Mouse (Mus musculus): ENCODE results near the gene Prkd2. TPM values are rescaled to one million over a fixed set of nuclear protein-coding genes. Genes with fewer than 3 reads are reported as not detected.
A peak's percentile ranks its signal among the peaks of the same experiment; 100 is the strongest.

Prkd2 gene
- polyA plus RNA-seq, 1 experiment from 2014 or later = 6.6 TPM

DNA sequence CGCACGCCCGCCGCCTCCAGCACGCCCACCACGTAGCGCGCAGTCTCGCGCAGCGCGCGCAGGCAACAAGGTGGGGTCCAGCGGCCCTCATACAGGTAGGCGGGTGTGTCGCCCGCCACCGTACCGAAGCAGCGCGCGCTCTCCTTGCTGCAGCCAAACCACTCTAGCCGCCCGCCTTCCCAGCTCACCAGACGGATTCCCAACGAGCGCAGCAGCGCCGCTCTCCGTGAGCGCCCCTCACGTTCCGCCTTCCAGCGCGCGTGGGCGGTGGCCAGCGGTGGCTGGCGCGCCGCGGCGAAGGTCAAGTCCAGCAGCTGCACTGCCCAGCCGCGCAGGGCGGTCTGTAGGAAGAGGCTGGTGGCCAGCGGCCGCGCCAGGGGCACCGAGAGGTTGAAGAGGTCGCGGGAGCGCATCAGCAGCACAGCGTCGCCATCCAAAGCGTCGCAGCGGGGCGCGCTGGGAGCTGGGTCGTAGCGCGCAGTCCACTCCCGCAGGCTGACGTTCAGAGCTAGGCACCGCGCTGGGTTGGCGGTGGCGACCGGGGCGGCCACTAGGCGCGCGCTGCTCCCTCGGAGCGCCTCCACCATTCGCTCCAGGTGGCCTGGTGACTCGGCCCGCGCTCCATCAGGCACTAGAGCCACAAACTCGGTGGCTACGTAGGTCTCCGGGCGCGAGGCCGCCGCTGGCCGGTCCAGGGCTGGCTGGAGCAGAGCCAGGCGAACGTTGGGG, 31.6 kb upstream of the Prkd2 start:
- H3K4me1 ChIP-seq (replicated peaks; ENCODE audit: control insufficient read depth, insufficient read depth, low read length) = peaks cover 32% of the 10 kb centered on the region
- 7% methylated on average over 83 of the region's 90 CpGs for WGBS

DNA sequence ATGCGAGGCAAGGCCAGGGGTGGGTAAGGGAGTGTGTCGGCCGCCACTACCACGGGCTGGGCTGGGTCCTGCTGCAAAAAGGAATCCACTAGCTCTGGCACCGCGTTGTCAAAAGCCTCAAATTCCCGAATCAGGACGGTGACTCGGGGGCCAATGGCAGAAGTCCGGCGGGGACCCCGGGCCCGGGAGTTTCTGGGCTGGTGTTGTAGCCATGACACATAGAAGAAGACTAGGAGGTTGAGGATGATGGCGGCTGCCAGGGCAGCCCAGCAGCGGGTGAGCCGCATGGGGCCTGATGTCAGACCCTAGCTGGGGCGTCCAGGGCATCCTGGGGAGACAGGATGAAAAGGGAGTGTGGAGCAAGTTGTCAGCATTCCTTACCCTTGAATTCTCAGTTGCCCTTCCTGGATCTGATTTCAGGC, 31.0 kb upstream of the Prkd2 start:
- Histone ChIP-seq H3K4me2 (ENCODE audit: low read length) (peak overlapping the region; percentile 82), H3K27ac (ENCODE audit: low read length) (peak overlapping the region; percentile 81), H3K36me3 (ENCODE audit: control insufficient read depth, insufficient read depth) (no peaks in the 10 kb centered on the region), H3K9me3 (ENCODE audit: control insufficient read depth, low read length) (no peaks in the 10 kb centered on the region), H3K27me3 (replicated peaks; ENCODE audit: control insufficient read depth, insufficient read depth, low read length) (peaks cover 8% of the 10 kb centered on the region; the same call in 1 of the 2 replicates), H3K4me1 (replicated peaks; ENCODE audit: control insufficient read depth, insufficient read depth, low read length) (peaks cover 32% of the 10 kb centered on the region), H3K9ac (replicated peaks; ENCODE audit: low read depth, low read length) (peak overlapping the region; percentile 75), H3K4me3 (replicated peaks; ENCODE audit: low read length) (peak overlapping the region; percentile 62)
- no peak for ATAC-seq
- WGBS = 18% methylated on average over 17 of the region's 17 CpGs

More for the DNA sequence above, 31.6 kb upstream of the Prkd2 start:
- peaks cover 8% of the 10 kb centered on the region; the same call in 1 of the 2 replicates for H3K27me3 ChIP-seq (replicated peaks; ENCODE audit: control insufficient read depth, insufficient read depth, low read length)
- peak overlapping the region; percentile 81 for H3K27ac ChIP-seq (ENCODE audit: low read length)
- H3K36me3 ChIP-seq (ENCODE audit: control insufficient read depth, insufficient read depth) = no peaks in the 10 kb centered on the region
- H3K9ac ChIP-seq (replicated peaks; ENCODE audit: low read depth, low read length) = peak overlapping the region; percentile 75
- H3K9me3 ChIP-seq (ENCODE audit: control insufficient read depth, low read length) = no peaks in the 10 kb centered on the region
- H3K4me2 ChIP-seq (ENCODE audit: low read length) = peak overlapping the region; percentile 82
- peak overlapping the region; percentile 62 for H3K4me3 ChIP-seq (replicated peaks; ENCODE audit: low read length)
- ATAC-seq = peak; percentile 59

- ATAC-seq = no peak
- H3K4me2 ChIP-seq (ENCODE audit: low read length) = no peak overlapping the region
- H3K27me3 ChIP-seq (replicated peaks; ENCODE audit: control insufficient read depth, insufficient read depth, low read length) = peaks cover 8% of the 10 kb centered on the region; the same call in 1 of the 2 replicates
- H3K4me1 ChIP-seq (replicated peaks; ENCODE audit: control insufficient read depth, insufficient read depth, low read length) = peaks cover 35% of the 10 kb centered on the region
- WGBS = 70% methylated on average over 2 of the region's 2 CpGs
- no peak overlapping the region for H3K27ac ChIP-seq (ENCODE audit: low read length)
- no peak overlapping the region for H3K4me3 ChIP-seq (replicated peaks; ENCODE audit: low read length)
- no peak overlapping the region for H3K9ac ChIP-seq (replicated peaks; ENCODE audit: low read depth, low read length)
- no peaks in the 10 kb centered on the region for H3K9me3 ChIP-seq (ENCODE audit: control insufficient read depth, low read length)
- H3K36me3 ChIP-seq (ENCODE audit: control insufficient read depth, insufficient read depth) = no peaks in the 10 kb centered on the region
Observed at GRCm38 (mm10) chr7:16812505-16812904, 30.2 kb upstream of the Prkd2 start.

GRCm38 (mm10) chr7:16815351-16815941, 27.3 kb upstream of the Prkd2 start, which contains the start of gene Strn4:
TSS of gene Strn4 (plus strand) at chr7:16815889.
- H3K27ac ChIP-seq (ENCODE audit: low read length) = peak within 1 kb of the TSS; percentile 97
- H3K9ac ChIP-seq (replicated peaks; ENCODE audit: low read depth, low read length) = peak within 1 kb of the TSS; percentile 99
- peak within 1 kb of the TSS; percentile 68 for H3K4me3 ChIP-seq (replicated peaks; ENCODE audit: low read length)
- peaks cover 6% of the 10 kb centered on the region; the same call in 1 of the 2 replicates for H3K27me3 ChIP-seq (replicated peaks; ENCODE audit: control insufficient read depth, insufficient read depth, low read length)
- H3K4me1 ChIP-seq (replicated peaks; ENCODE audit: control insufficient read depth, insufficient read depth, low read length) = peaks cover 54% of the 10 kb centered on the region
- 0% methylated on average over 1 of the region's 1 CpGs for WGBS
- ATAC-seq = peak; percentile 45
- no peaks in the 10 kb centered on the region for H3K36me3 ChIP-seq (ENCODE audit: control insufficient read depth, insufficient read depth)
- H3K9me3 ChIP-seq (ENCODE audit: control insufficient read depth, low read length) = no peaks in the 10 kb centered on the region
- peak within 1 kb of the TSS; percentile 93 for H3K4me2 ChIP-seq (ENCODE audit: low read length)

DNA sequence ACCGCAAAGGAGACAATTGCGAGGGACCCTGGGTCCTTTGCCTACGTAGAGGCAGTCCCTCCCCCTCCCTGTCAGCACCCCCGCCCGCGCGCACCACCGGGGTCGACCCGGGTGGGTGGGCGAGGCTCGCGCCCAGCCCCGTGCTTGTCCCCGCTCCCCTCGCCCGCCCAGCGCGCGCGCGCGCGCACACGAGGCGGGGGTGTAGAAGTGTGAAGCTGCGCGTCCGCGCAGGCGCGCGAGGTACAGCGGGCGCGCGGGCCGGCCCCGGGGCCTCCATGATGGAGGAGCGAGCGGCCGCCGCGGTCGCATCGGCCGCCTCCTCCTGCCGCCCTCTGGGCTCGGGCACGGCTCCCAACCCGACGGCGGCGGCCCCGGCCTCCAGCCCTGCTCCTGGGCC, 26.6 kb upstream of the Prkd2 start:
- Histone ChIP-seq H3K4me2 (ENCODE audit: low read length) (peak overlapping the region; percentile 93), H3K9me3 (ENCODE audit: control insufficient read depth, low read length) (no peaks in the 10 kb centered on the region), H3K36me3 (ENCODE audit: control insufficient read depth, insufficient read depth) (no peaks in the 10 kb centered on the region), H3K4me1 (replicated peaks; ENCODE audit: control insufficient read depth, insufficient read depth, low read length) (peaks cover 50% of the 10 kb centered on the region), H3K27ac (ENCODE audit: low read length) (peak overlapping the region; percentile 97), H3K27me3 (replicated peaks; ENCODE audit: control insufficient read depth, insufficient read depth, low read length) (peaks cover 5% of the 10 kb centered on the region; the same call in 1 of the 2 replicates), H3K4me3 (replicated peaks; ENCODE audit: low read length) (peak overlapping the region; percentile 68), H3K9ac (replicated peaks; ENCODE audit: low read depth, low read length) (peak overlapping the region; percentile 99)
- WGBS = 0% methylated on average over 49 of the region's 55 CpGs
- ATAC-seq = peak; percentile 73

DNA sequence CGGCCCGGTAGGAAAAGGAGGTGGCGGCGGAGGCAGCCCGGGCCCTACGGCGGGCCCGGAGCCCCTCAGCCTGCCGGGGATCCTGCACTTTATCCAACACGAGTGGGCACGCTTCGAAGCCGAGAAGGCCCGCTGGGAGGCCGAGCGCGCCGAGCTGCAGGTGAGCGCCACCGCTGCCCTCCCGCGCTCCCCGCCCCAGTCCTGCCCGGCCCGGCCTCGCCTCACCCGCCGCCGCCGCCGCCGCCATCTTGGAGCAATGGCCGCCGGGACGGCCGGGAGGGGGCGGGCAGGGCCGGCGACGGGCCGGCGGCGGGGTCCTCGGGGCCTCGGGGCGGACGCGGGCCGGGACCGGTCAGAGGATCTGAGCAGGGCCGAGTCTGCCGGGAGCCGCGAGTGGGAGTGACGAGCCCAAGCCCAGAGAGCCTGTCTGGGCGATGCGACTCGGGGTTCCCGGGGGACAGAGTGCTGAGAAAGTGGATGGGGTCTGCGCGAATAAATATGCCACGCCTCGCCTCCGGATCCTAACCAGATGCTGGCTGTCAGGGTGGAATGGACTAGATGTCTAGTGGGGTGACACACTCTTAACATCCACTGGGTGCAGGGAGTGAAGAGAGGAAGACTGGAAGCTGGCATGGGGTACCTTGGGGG, 26.1 kb upstream of the Prkd2 start, which contains the start of gene Fkrp:
Fkrp (minus strand) TSS at position 258 of the 648 bp plus-strand sequence.
- Histone ChIP-seq H3K9me3 (ENCODE audit: control insufficient read depth, low read length) (no peaks in the 10 kb centered on the region), H3K4me2 (ENCODE audit: low read length) (peak within 1 kb of the TSS; percentile 93), H3K36me3 (ENCODE audit: control insufficient read depth, insufficient read depth) (no peaks in the 10 kb centered on the region), H3K9ac (replicated peaks; ENCODE audit: low read depth, low read length) (peak within 1 kb of the TSS; percentile 99), H3K27ac (ENCODE audit: low read length) (peak within 1 kb of the TSS; percentile 97), H3K4me3 (replicated peaks; ENCODE audit: low read length) (peak within 1 kb of the TSS; percentile 68), H3K4me1 (replicated peaks; ENCODE audit: control insufficient read depth, insufficient read depth, low read length) (peaks cover 50% of the 10 kb centered on the region), H3K27me3 (replicated peaks; ENCODE audit: control insufficient read depth, insufficient read depth, low read length) (peaks cover 4% of the 10 kb centered on the region; the same call in 1 of the 2 replicates)
- under 1% methylated on average over 59 of the region's 64 CpGs for WGBS
- peak; percentile 60 for ATAC-seq

GRCm38 (mm10) chr7:16817693-16818092, 25.0 kb upstream of the Prkd2 start:
- H3K27ac ChIP-seq (ENCODE audit: low read length) = no peak overlapping the region; the same call in 1 of the 2 replicates
- no peak for ATAC-seq
- H3K4me1 ChIP-seq (replicated peaks; ENCODE audit: control insufficient read depth, insufficient read depth, low read length) = peaks cover 51% of the 10 kb centered on the region
- peak overlapping the region; percentile 68 for H3K4me3 ChIP-seq (replicated peaks; ENCODE audit: low read length)
- peak overlapping the region; percentile 93 for H3K4me2 ChIP-seq (ENCODE audit: low read length)
- 14% methylated on average over 3 of the region's 3 CpGs for WGBS
- H3K9me3 ChIP-seq (ENCODE audit: control insufficient read depth, low read length) = no peaks in the 10 kb centered on the region
- peak overlapping the region; percentile 99 for H3K9ac ChIP-seq (replicated peaks; ENCODE audit: low read depth, low read length)
- no peaks in the 10 kb centered on the region for H3K27me3 ChIP-seq (replicated peaks; ENCODE audit: control insufficient read depth, insufficient read depth, low read length)
- no peaks in the 10 kb centered on the region for H3K36me3 ChIP-seq (ENCODE audit: control insufficient read depth, insufficient read depth)

GRCm38 (mm10) chr7:16819794-16820193, 22.9 kb upstream of the Prkd2 start:
- H3K4me1 ChIP-seq (replicated peaks; ENCODE audit: control insufficient read depth, insufficient read depth, low read length) = peaks cover 50% of the 10 kb centered on the region
- H3K9me3 ChIP-seq (ENCODE audit: control insufficient read depth, low read length) = no peaks in the 10 kb centered on the region
- H3K36me3 ChIP-seq (ENCODE audit: control insufficient read depth, insufficient read depth) = 0 out of 2 replicates have a peak, but pooled peaks cover 2% of the 10 kb centered on the region
- H3K27ac ChIP-seq (ENCODE audit: low read length) = no peak overlapping the region
- no peak overlapping the region for H3K4me3 ChIP-seq (replicated peaks; ENCODE audit: low read length)
- ATAC-seq = no peak
- H3K27me3 ChIP-seq (replicated peaks; ENCODE audit: control insufficient read depth, insufficient read depth, low read length) = no peaks in the 10 kb centered on the region
- H3K4me2 ChIP-seq (ENCODE audit: low read length) = no peak overlapping the region
- H3K9ac ChIP-seq (replicated peaks; ENCODE audit: low read depth, low read length) = no peak overlapping the region
- WGBS = 79% methylated on average over 5 of the region's 5 CpGs

GRCm38 (mm10) chr7:16820271-16820763, 22.4 kb upstream of the Prkd2 start:
- Histone ChIP-seq H3K4me2 (ENCODE audit: low read length) (no peak overlapping the region), H3K9me3 (ENCODE audit: control insufficient read depth, low read length) (no peaks in the 10 kb centered on the region), H3K36me3 (ENCODE audit: control insufficient read depth, insufficient read depth) (peaks cover 6% of the 10 kb centered on the region), H3K4me3 (replicated peaks; ENCODE audit: low read length) (no peak overlapping the region), H3K9ac (replicated peaks; ENCODE audit: low read depth, low read length) (no peak overlapping the region), H3K4me1 (replicated peaks; ENCODE audit: control insufficient read depth, insufficient read depth, low read length) (peaks cover 44% of the 10 kb centered on the region), H3K27me3 (replicated peaks; ENCODE audit: control insufficient read depth, insufficient read depth, low read length) (no peaks in the 10 kb centered on the region), H3K27ac (ENCODE audit: low read length) (no peak overlapping the region)
- WGBS = 73% methylated on average over 5 of the region's 5 CpGs
- no peak for ATAC-seq

All from forebrain, embryonic 16.5 days (tissue).